Mouse (Mus musculus): ENCODE measurements around the gene Rps3. TPM values are rescaled to one million over a fixed set of nuclear protein-coding genes. Genes with fewer than 3 reads are reported as not detected.

The Rps3 gene
- polyA plus RNA-seq, 1 experiment from 2014 or later, result 876 TPM

DNA sequence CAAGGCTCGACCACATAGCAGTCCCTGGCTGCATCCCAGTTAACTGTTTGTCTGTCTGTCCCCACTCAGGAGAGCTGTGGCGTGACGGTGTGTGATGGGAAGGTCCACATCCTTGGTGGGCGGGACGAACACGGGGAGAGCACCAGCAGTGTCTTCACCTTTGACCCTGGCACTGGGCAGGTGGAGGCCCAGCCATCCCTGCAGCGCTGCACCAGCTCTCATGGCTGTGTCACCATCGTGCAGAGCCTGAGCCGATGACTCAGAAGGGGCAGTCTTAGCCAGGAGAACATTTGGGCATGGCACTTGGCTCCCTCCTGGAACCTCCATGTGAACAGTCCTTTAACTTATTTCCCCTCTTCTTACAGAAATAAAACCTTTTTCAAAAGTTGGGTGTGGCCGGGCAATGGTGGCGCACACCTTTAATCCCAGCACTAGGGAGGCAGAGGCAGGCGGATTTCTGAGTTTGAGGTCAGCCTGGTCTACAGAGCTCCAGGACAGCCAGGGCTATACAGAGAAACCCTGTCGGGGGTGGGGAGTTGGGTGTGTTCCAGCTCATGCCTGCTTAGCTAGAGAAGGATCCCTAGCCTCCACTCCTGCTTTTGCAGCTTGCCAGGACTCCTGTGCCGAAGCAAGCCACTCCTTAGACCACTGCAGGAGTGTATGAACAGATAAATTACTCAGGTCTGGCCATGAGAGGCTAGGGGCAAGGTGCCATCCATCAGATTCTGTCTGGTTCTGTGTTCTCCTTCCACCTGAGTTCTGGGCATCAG, 9.7 kb downstream of the Rps3 start:
- DNase-seq (ENCODE audit: low spot score) (no peak), ATAC-seq (ENCODE audit: low read depth) (no peak)

DNA sequence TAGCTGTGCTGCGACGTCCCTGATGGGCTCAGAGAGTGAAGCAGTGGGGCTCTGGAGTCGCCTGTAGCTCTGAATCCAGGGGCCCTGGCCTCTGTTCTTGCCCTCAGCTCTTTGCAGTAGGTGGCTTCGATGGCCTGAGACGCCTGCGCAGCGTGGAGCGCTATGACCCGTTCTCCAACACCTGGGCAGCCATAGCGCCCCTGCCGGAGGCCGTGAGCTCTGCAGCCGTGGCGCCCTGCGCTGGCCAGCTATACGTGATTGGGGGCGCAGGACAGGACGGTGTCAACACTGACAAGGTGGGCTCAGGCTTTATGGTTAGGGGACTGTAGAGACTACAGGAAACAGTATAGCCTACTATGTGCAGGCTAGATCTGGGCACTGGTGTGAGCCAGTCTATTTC, 12.0 kb downstream of the Rps3 start:
- H3K27me3 ChIP-seq (replicated peaks; ENCODE audit: control insufficient read depth, insufficient read depth, low read length), result no peaks in the 10 kb centered on the region
- H3K4me3 ChIP-seq (ENCODE audit: low read depth, low read length), result no peak overlapping the region
- no peaks in the 10 kb centered on the region for H3K9me3 ChIP-seq (ENCODE audit: control insufficient read depth, low read length)
- no peak for DNase-seq (ENCODE audit: low spot score)
- H3K36me3 ChIP-seq (ENCODE audit: control insufficient read depth, insufficient read depth, low read length), result peaks cover 39% of the 10 kb centered on the region
- no peak overlapping the region for H3K9ac ChIP-seq (ENCODE audit: low read depth, low read length)
- H3K4me2 ChIP-seq (ENCODE audit: low read depth, low read length), result no peak overlapping the region
- WGBS, result 61% methylated on average over 17 of the region's 18 CpGs
- H3K27ac ChIP-seq (replicated peaks; ENCODE audit: low read depth, low read length), result no peak overlapping the region
- peaks cover 15% of the 10 kb centered on the region for H3K4me1 ChIP-seq (ENCODE audit: control insufficient read depth, insufficient read depth, low read length)
- no peak for ATAC-seq (ENCODE audit: low read depth)

More for the DNA sequence above, 9.7 kb downstream of the Rps3 start:
- no peak overlapping the region for H3K4me3 ChIP-seq (ENCODE audit: low read depth, low read length)
- H3K36me3 ChIP-seq (ENCODE audit: control insufficient read depth, insufficient read depth, low read length), result peaks cover 61% of the 10 kb centered on the region
- no peak overlapping the region for H3K9ac ChIP-seq (ENCODE audit: low read depth, low read length)
- H3K9me3 ChIP-seq (ENCODE audit: control insufficient read depth, low read length), result no peaks in the 10 kb centered on the region
- H3K27ac ChIP-seq (replicated peaks; ENCODE audit: low read depth, low read length), result no peak overlapping the region
- H3K4me1 ChIP-seq (ENCODE audit: control insufficient read depth, insufficient read depth, low read length), result peaks cover 5% of the 10 kb centered on the region; the same call in 1 of the 2 replicates
- no peak overlapping the region for H3K4me2 ChIP-seq (ENCODE audit: low read depth, low read length)
- H3K27me3 ChIP-seq (replicated peaks; ENCODE audit: control insufficient read depth, insufficient read depth, low read length), result no peaks in the 10 kb centered on the region
- 88% methylated on average over 14 of the region's 14 CpGs for WGBS

GRCm38 (mm10) chr7:99469680-99470405, 13.7 kb downstream of the Rps3 start:
- Histone ChIP-seq H3K9ac (ENCODE audit: low read depth, low read length) (no peak overlapping the region), H3K4me2 (ENCODE audit: low read depth, low read length) (no peak overlapping the region), H3K27ac (replicated peaks; ENCODE audit: low read depth, low read length) (peak overlapping the region; percentile 95; the same call in 1 of the 2 replicates), H3K4me3 (ENCODE audit: low read depth, low read length) (no peak overlapping the region), H3K27me3 (replicated peaks; ENCODE audit: control insufficient read depth, insufficient read depth, low read length) (no peaks in the 10 kb centered on the region), H3K36me3 (ENCODE audit: control insufficient read depth, insufficient read depth, low read length) (peaks cover 30% of the 10 kb centered on the region), H3K9me3 (ENCODE audit: control insufficient read depth, low read length) (no peaks in the 10 kb centered on the region), H3K4me1 (ENCODE audit: control insufficient read depth, insufficient read depth, low read length) (peaks cover 15% of the 10 kb centered on the region)
- no peak for ATAC-seq (ENCODE audit: low read depth)
- 80% methylated on average over 17 of the region's 17 CpGs for WGBS
- no peak for DNase-seq (ENCODE audit: low spot score)

DNA sequence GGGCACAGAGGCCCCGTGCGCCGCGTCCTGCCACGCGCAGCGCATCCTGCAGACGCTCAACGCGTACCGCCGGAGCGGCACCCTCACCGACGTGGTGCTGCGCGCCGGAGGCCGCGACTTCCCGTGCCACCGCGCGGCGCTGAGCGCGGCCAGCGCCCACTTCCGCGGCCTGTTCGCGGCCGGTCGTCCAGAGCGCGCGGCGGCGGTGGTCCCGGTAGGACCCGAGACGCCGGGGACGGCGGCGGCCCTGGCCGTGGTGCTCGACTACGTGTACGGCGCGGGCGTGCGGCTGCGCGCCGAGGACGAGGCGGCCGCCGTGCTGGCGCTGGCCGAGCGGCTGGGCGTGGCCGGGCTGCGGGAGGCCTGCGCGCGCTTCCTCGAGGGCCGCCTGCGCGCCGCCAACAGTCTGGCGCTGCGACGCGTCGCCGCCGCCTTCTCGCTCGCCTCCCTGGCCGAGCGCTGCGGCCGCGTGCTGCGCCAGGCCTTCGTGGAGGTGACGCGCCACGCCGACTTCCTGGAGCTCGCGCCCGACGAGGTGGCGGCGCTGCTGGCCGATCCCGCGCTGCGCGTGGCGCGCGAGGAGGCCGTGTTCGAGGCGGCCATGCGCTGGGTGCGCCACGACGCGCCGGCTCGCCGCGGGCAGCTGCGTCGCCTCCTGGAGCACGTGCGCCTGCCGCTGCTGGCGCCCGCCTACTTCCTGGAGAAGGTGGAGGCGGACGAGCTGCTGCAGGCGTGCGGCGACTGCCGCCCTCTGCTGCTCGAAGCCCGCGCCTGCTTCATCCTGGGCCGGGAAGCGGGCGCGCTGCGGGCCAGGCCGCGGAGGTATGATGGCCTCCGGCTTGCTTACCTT, 15.0 kb downstream of the Rps3 start:
- peaks cover 15% of the 10 kb centered on the region for H3K4me1 ChIP-seq (ENCODE audit: control insufficient read depth, insufficient read depth, low read length)
- H3K9me3 ChIP-seq (ENCODE audit: control insufficient read depth, low read length), result no peaks in the 10 kb centered on the region
- H3K9ac ChIP-seq (ENCODE audit: low read depth, low read length), result peak overlapping the region; percentile 84
- peak; percentile 87 for ATAC-seq (ENCODE audit: low read depth)
- H3K27me3 ChIP-seq (replicated peaks; ENCODE audit: control insufficient read depth, insufficient read depth, low read length), result no peaks in the 10 kb centered on the region
- peak; percentile 94 for DNase-seq (ENCODE audit: low spot score)
- WGBS, result 1% methylated on average over 18 of the region's 145 CpGs
- peaks cover 19% of the 10 kb centered on the region for H3K36me3 ChIP-seq (ENCODE audit: control insufficient read depth, insufficient read depth, low read length)
- H3K4me2 ChIP-seq (ENCODE audit: low read depth, low read length), result peak overlapping the region; percentile 86
- H3K4me3 ChIP-seq (ENCODE audit: low read depth, low read length), result peak overlapping the region; percentile 64
- H3K27ac ChIP-seq (replicated peaks; ENCODE audit: low read depth, low read length), result peak overlapping the region; percentile 95

DNA sequence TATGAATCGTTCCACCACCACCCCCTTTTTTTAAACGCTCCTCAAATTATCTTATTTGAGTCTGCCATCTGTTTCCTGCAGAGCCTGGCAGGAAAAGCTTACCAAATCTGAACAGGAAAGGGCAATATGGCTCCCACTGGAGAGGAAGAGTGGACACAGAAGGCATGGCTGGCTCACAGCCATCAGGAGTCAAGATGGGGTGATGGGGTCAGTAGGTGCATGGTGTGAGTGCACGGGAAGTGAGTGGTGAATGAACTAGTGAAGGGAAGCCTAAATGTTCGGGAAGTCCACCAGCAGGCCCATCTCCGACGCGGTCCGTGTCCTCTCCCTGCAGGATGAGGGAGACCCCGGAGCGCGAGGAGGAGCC, 15.6 kb downstream of the Rps3 start:
- H3K4me3 ChIP-seq (ENCODE audit: low read depth, low read length), result peak overlapping the region; percentile 64
- WGBS, result 30% methylated on average over 4 of the region's 11 CpGs
- DNase-seq (ENCODE audit: low spot score), result peak; percentile 50

GRCm38 (mm10) chr7:99465811-99466210, 17.7 kb downstream of the Rps3 start, which contains the start of gene Klhl35:
Gene Klhl35, plus strand, starts transcription at chr7:99466004.
- Histone ChIP-seq H3K9ac (ENCODE audit: low read depth, low read length) (peak within 1 kb of the TSS; percentile 45), H3K4me2 (ENCODE audit: low read depth, low read length) (peak within 1 kb of the TSS; percentile 32), H3K27me3 (replicated peaks; ENCODE audit: control insufficient read depth, insufficient read depth, low read length) (no peaks in the 10 kb centered on the region), H3K4me1 (ENCODE audit: control insufficient read depth, insufficient read depth, low read length) (peaks cover 15% of the 10 kb centered on the region), H3K27ac (replicated peaks; ENCODE audit: low read depth, low read length) (no peak within 1 kb of the TSS; the same call in 1 of the 2 replicates), H3K9me3 (ENCODE audit: control insufficient read depth, low read length) (no peaks in the 10 kb centered on the region), H3K4me3 (ENCODE audit: low read depth, low read length) (0 out of 2 replicates have a peak within 1 kb of the TSS, but pooled peaks have one; percentile 6), H3K36me3 (ENCODE audit: control insufficient read depth, insufficient read depth, low read length) (no peaks in the 10 kb centered on the region)
- ATAC-seq (ENCODE audit: low read depth) (no peak; the same call in 1 of the 2 replicates), DNase-seq (ENCODE audit: low spot score) (peak; percentile 78)
- 23% methylated on average over 8 of the region's 8 CpGs for WGBS

More for the DNA sequence above, 15.6 kb downstream of the Rps3 start:
- H3K4me1 ChIP-seq (ENCODE audit: control insufficient read depth, insufficient read depth, low read length), result peaks cover 15% of the 10 kb centered on the region
- no peaks in the 10 kb centered on the region for H3K9me3 ChIP-seq (ENCODE audit: control insufficient read depth, low read length)
- no peak for ATAC-seq (ENCODE audit: low read depth)
- H3K27me3 ChIP-seq (replicated peaks; ENCODE audit: control insufficient read depth, insufficient read depth, low read length), result no peaks in the 10 kb centered on the region
- peak overlapping the region; percentile 86 for H3K4me2 ChIP-seq (ENCODE audit: low read depth, low read length)
- peaks cover 12% of the 10 kb centered on the region for H3K36me3 ChIP-seq (ENCODE audit: control insufficient read depth, insufficient read depth, low read length)
- peak overlapping the region; percentile 84 for H3K9ac ChIP-seq (ENCODE audit: low read depth, low read length)
- H3K27ac ChIP-seq (replicated peaks; ENCODE audit: low read depth, low read length), result peak overlapping the region; percentile 95

DNA sequence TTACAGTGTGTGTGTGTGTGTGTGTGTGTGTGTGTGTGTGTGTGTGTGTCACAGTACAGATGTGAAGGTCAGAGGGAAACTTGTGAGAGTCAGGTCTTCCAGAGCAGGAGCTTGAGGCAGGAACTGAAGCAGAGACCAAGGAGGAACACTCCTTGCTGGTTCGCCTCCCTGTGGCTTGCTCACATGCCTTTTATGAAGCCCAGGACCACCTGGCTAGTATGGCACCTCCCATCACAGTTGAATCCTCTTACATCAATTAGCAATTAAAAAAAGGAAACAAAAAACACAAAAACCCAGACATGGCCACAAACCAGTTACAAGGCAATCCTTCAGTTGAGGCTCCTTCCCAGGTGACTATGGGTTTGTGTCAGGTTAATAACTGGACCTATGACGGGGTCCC, 20.4 kb downstream of the Rps3 start:
- Histone ChIP-seq H3K9me3 (ENCODE audit: control insufficient read depth, low read length) (no peaks in the 10 kb centered on the region), H3K4me1 (ENCODE audit: control insufficient read depth, insufficient read depth, low read length) (peaks cover 9% of the 10 kb centered on the region), H3K27me3 (replicated peaks; ENCODE audit: control insufficient read depth, insufficient read depth, low read length) (no peaks in the 10 kb centered on the region), H3K4me3 (ENCODE audit: low read depth, low read length) (no peak overlapping the region), H3K4me2 (ENCODE audit: low read depth, low read length) (no peak overlapping the region), H3K9ac (ENCODE audit: low read depth, low read length) (no peak overlapping the region), H3K36me3 (ENCODE audit: control insufficient read depth, insufficient read depth, low read length) (peaks cover 11% of the 10 kb centered on the region; the same call in 1 of the 2 replicates), H3K27ac (replicated peaks; ENCODE audit: low read depth, low read length) (no peak overlapping the region)
- no peak for DNase-seq (ENCODE audit: low spot score)
- ATAC-seq (ENCODE audit: low read depth), result no peak
- WGBS, result 80% methylated on average over 2 of the region's 2 CpGs

Data from embryonic facial prominence, embryonic 14.5 days (tissue).